14 mouse cellular contexts compared by ENCODE assay signal in the genomic region with DNA sequence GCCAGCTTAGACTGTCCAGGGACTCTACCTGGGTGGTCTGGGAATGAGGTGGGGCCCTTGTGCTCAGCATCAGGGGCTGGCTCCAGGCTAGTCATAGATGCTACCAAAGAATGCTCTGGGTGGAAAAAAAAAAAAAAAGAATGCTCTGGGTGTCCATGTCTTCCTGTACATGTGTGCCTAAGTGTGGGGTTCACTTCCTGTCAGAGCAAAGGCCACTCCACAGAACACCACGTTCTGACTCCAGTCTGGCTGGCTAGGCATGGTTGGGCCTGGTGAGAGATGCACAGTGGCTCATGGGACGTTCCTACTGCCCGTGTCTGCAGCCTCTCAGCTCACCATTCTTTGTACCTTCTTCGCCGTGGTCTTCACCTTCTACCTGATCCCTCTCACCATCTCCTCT. TPM values are rescaled to one million over a fixed set of nuclear protein-coding genes. Genes with fewer than 3 reads are reported as not detected.
DNase-seq lines count a peak whose midpoint lies in the region; ATAC-seq and TF ChIP-seq lines count a peak whose summit lies in the region.
"Had no signal": no experiment of that assay in that cellular context is flagged by ENCODE, and none has a peak within 500 bp of the region (broad histone marks: within the 10 kb centered on the region; RNA-seq: fewer than 3 reads in every experiment).

No protein-coding gene starts in this region.

- no peaks in the 10 kb centered on the region for H3K9me3 ChIP-seq in forebrain, postnatal 0 days (ENCODE audit: low read length)
- H3K9me3 ChIP-seq: liver, embryonic 13.5 days; stomach, embryonic 15.5 days had no signal

- intact Hi-C loops in gastrocnemius, adult 2 months (cut with DNase I), result no loop called here

- H3K4me1 ChIP-seq in forebrain, postnatal 0 days (ENCODE audit: insufficient read depth), result 0 out of 2 replicates have a peak, but pooled peaks cover 3% of the 10 kb centered on the region
- H3K4me1 ChIP-seq: liver, embryonic 13.5 days; stomach, embryonic 15.5 days had no signal

- WGBS in forebrain, postnatal 0 days, result 82% methylated on average over 5 of the region's 5 CpGs

- H3K27ac ChIP-seq in layer of hippocampus, adult 2 months, result peak overlapping the region; percentile 72; the same call in 1 of the 2 replicates
- peak overlapping the region; percentile 45 for H3K27ac ChIP-seq in forebrain, postnatal 0 days (ENCODE audit: low read depth, low read length)
- H3K27ac ChIP-seq in gastrocnemius, adult 2 months, result no peak overlapping the region
- H3K27ac ChIP-seq: kidney, postnatal 0 days; liver, embryonic 13.5 days; stomach, embryonic 15.5 days had no signal

- no peak overlapping the region for H3K4me2 ChIP-seq in forebrain, postnatal 0 days (ENCODE audit: low read depth)
- H3K4me2 ChIP-seq: liver, embryonic 13.5 days; stomach, embryonic 15.5 days had no signal

- no peak for TF ChIP-seq CTCF in layer of hippocampus, adult 2 months (conservative IDR thresholded peaks at IDR 0.05)
- no peak for TF ChIP-seq CTCF in forebrain, postnatal 0 days (IDR thresholded peaks at IDR 0.05; ENCODE audit: low read depth)
- TF ChIP-seq CTCF in gastrocnemius, adult 2 months (IDR thresholded peaks at IDR 0.05), result no peak

- peak; percentile 71 for ATAC-seq in CD4-positive, CD25-positive, alpha-beta regulatory T cell, adult 4 months
- no peak for ATAC-seq in forebrain, postnatal 0 days
- peak; percentile 56 for ATAC-seq in inflammation-experienced regulatory T-cells, adult 6 months

- no peak overlapping the region for H3K4me3 ChIP-seq in layer of hippocampus, adult 2 months
- no peak overlapping the region for H3K4me3 ChIP-seq in forebrain, postnatal 0 days (ENCODE audit: low read depth, low read length)
- no peak overlapping the region for H3K4me3 ChIP-seq in gastrocnemius, adult 2 months
- H3K4me3 ChIP-seq: liver, embryonic 13.5 days; stomach, embryonic 15.5 days had no signal

- H3K27me3 ChIP-seq in forebrain, postnatal 0 days (ENCODE audit: insufficient read depth, low read length), result no peaks in the 10 kb centered on the region
- H3K27me3 ChIP-seq: liver, embryonic 13.5 days; stomach, embryonic 15.5 days had no signal

- no peak for DNase-seq in layer of hippocampus, adult 2 months (ENCODE audit: low spot score in 2 of 2)
- DNase-seq in layer of hippocampus, adult 8-10 months (ENCODE audit: low spot score in 2 of 2), result no peak
- no peak for DNase-seq in forebrain, postnatal 0 days
- DNase-seq in liver, result no peak
- DNase-seq in gastrocnemius, adult 2 months, result no peak
- DNase-seq in left cerebral cortex, adult 9 months (ENCODE audit: low spot score in 2 of 2), result no peak
- DNase-seq: adrenal gland, postnatal 10 days; cerebellum, adult 9-10 months; gastrocnemius, postnatal 10 days; liver, embryonic 13.5 days had no signal

- H3K9ac ChIP-seq in forebrain, postnatal 0 days, result no peak overlapping the region
- H3K9ac ChIP-seq: liver, embryonic 13.5 days; stomach, embryonic 15.5 days had no signal

- peaks cover 9% of the 10 kb centered on the region; the same call in 1 of the 2 replicates for H3K36me3 ChIP-seq in forebrain, postnatal 0 days (ENCODE audit: insufficient read depth)
- H3K36me3 ChIP-seq: liver, embryonic 13.5 days; stomach, embryonic 15.5 days had no signal

RNA-seq across cellular contexts. Expression of gene Klhl35, which starts 17.2 kb away (rescaled TPM):
- 1 to 10 TPM; 2.0 to 2.8 TPM for total RNA-seq in layer of hippocampus, adult 2 months (2021)
- total RNA-seq in layer of hippocampus, adult 8-10 months (2022), result 1 to 10 TPM; 1.2 to 4.2 (median 2.5) TPM
- not detected for polyA plus RNA-seq in CD4-positive, CD25-positive, alpha-beta regulatory T cell, adult 4 months (2017; shearing (Covaris generic))
- 3.8 and 4.5 TPM in 2 replicates for total RNA-seq in forebrain, postnatal 0 days (2014; rRNA removed)
- polyA plus RNA-seq in forebrain, postnatal 0 days (2015; fragmentation: Nextera tagmentation; extraction: Ambion mirVana), result 3.1 and 3.4 TPM in 2 replicates
- under 1 TPM in 1 of 3 experiments, not detected in 2; 0.52 TPM for polyA plus RNA-seq in inflammation-experienced regulatory T-cells, adult 6 months (2017; shearing (Covaris generic))
- total RNA-seq in gastrocnemius, adult 2 months (2021), result not detected

RNA-seq across cellular contexts. Expression of gene Rps3, which starts 34.9 kb away (rescaled TPM):
- total RNA-seq in layer of hippocampus, adult 2 months (2021), result 100 to 1,000 TPM; 278 to 289 TPM
- total RNA-seq in layer of hippocampus, adult 8-10 months (2022), result 100 to 1,000 TPM; 222 to 342 (median 280) TPM
- polyA plus RNA-seq in CD4-positive, CD25-positive, alpha-beta regulatory T cell, adult 4 months (2017; shearing (Covaris generic)), result 1,000 to 10,000 TPM; 2,515 to 4,056 TPM
- 1,114 and 1,634 TPM in 2 replicates for total RNA-seq in forebrain, postnatal 0 days (2014; rRNA removed)
- polyA plus RNA-seq in forebrain, postnatal 0 days (2015; fragmentation: Nextera tagmentation; extraction: Ambion mirVana), result 543 and 688 TPM in 2 replicates
- polyA plus RNA-seq in inflammation-experienced regulatory T-cells, adult 6 months (2017; shearing (Covaris generic)), result 1,000 to 10,000 TPM; 2,539 to 3,992 (median 2,708) TPM
- total RNA-seq in gastrocnemius, adult 2 months (2021), result 100 to 1,000 TPM; 242 to 287 TPM
